Comparison of ENCODE assay signal across 19 mouse cellular contexts in genomic region chr9:82609111-82609510, GRCm38 (mm10).
DNase-seq lines count a peak whose midpoint lies in the region.
"Had no signal": no experiment of that assay in that cellular context is flagged by ENCODE, and none has a peak within 500 bp of the region (broad histone marks: within the 10 kb centered on the region; RNA-seq: fewer than 3 reads in every experiment).

No protein-coding gene starts in this region.

- intact Hi-C loops in left cerebral cortex, postnatal 14 days (cut with DNase I), result no loop called here

- DNase-seq in cerebellum, postnatal 14 days, result peak; percentile 52 to 57
- no peak for DNase-seq in cerebellum, postnatal 36 days
- peak; percentile 1 to 4 for DNase-seq in kidney, postnatal 36 days
- no peak for DNase-seq in kidney, postnatal 25 days
- peak; percentile 11 for DNase-seq in adrenal gland, postnatal 10 days
- DNase-seq in adrenal gland, postnatal 25 days, result peak; percentile 3
- no peak for DNase-seq in left cerebral cortex, postnatal 14 days (ENCODE audit: low spot score in 2 of 2)
- DNase-seq: cerebellum, adult 2 months; gastrocnemius, postnatal 25 days; heart, adult 18-20 months; heart, postnatal 4 days; kidney, postnatal 14 days; layer of hippocampus, postnatal 36 days; liver, embryonic 13.5 days; lung, adult 18-20 months; lung, postnatal 10 days; right cerebral cortex, postnatal 4 days; thymus, adult 2 months; thymus, postnatal 36 days had no signal

Comparison
In these comparisons a context has a peak if more than half of its experiments do, and no peak if none do; other contexts are left out.
1. DNase-seq: peak in cerebellum, postnatal 14 days (2 of 2), kidney, postnatal 36 days (2 of 2), adrenal gland, postnatal 10 days (single experiment) and adrenal gland, postnatal 25 days (single experiment); none in cerebellum, postnatal 36 days (0 of 2), kidney, postnatal 25 days (0 of 2) and left cerebral cortex, postnatal 14 days (0 of 2).